Mouse (Mus musculus) CH12.LX (cell line): ENCODE results near the gene Zbtb8a. TPM values are rescaled to one million over a fixed set of nuclear protein-coding genes. Genes with fewer than 3 reads are reported as not detected.

ENCODE experiments used
- DNase-seq: peaks from one replicate; pipeline ENCODE4 v3.0.0-alpha.2; 2013; ENCODE audit errors: extremely low read depth
- H3K27ac ChIP-seq: 2 replicates; pipeline ENCODE4 v1.5.1; 2012; ENCODE audit warnings: low read depth, mild to moderate bottlenecking, control low read depth, moderate library complexity; ENCODE audit not compliant: insufficient read depth
- H3K27me3 ChIP-seq: replicated peaks from 2 replicates; pipeline ENCODE3; 2012; ENCODE audit warnings: inconsistent platforms
- H3K36me3 ChIP-seq, 2 experiments: replicated peaks in 1 of 2; 2 replicates each; pipeline versions ENCODE3 to v1.6.1; 2012; ENCODE audit warnings: inconsistent platforms in 1 of 2, low read length in 1 of 2, mild to moderate bottlenecking in 1 of 2, mixed read lengths in 1 of 2, moderate library complexity in 1 of 2; ENCODE audit not compliant: control insufficient read depth in 1 of 2, insufficient read depth in 1 of 2
- H3K4me1 ChIP-seq, 2 experiments: 2 replicates each; pipeline ENCODE4 v1.6.1; 2012; ENCODE audit warnings: inconsistent platforms in 1 of 2, moderate library complexity in 1 of 2; ENCODE audit not compliant: insufficient read depth in 2 of 2, control insufficient read depth in 1 of 2
- H3K4me2 ChIP-seq: 2 replicates; pipeline ENCODE4 v1.6.1; 2012; ENCODE audit warnings: low read depth, mild to moderate bottlenecking, control low read depth; ENCODE audit not compliant: poor library complexity, insufficient read depth, severe bottlenecking
- H3K4me3 ChIP-seq, 3 experiments: fragments of 150-350 bp in 1 of 3; sonication (generic) in 1 of 3; replicated peaks in 1 of 3; 2 replicates each; pipeline versions ENCODE3 to v1.5.1; 2011 to 2012; ENCODE audit warnings: low read depth in 2 of 3, low read length in 2 of 3, mild to moderate bottlenecking in 2 of 3, moderate library complexity in 2 of 3, control low read depth in 1 of 3, improper control_type of control experiment in 1 of 3, inconsistent platforms in 1 of 3, mixed read lengths in 1 of 3; ENCODE audit not compliant: poor library complexity in 1 of 3
- H3K79me2 ChIP-seq: replicated peaks from 2 replicates; pipeline ENCODE4 v1.6.1; 2012; ENCODE audit warnings: mild to moderate bottlenecking, moderate library complexity; ENCODE audit not compliant: control insufficient read depth, poor library complexity, insufficient read depth, severe bottlenecking; ENCODE audit errors: extremely low read depth
- H3K9ac ChIP-seq: 2 replicates; pipeline ENCODE4 v1.6.1; 2012; ENCODE audit warnings: low read depth, mild to moderate bottlenecking, control low read depth, moderate library complexity; ENCODE audit not compliant: insufficient read depth
- H3K9me3 ChIP-seq: replicated peaks from 2 replicates; pipeline ENCODE3; 2012; ENCODE audit warnings: low read length, inconsistent platforms, mixed read lengths
- CHD1 ChIP-seq: IDR thresholded peaks from 2 replicates; pipeline ENCODE4 v1.6.1; 2012; ENCODE audit warnings: low read depth, low read length, improper control_type of control experiment, inconsistent platforms
- CHD2 ChIP-seq: IDR thresholded peaks from 2 replicates; pipeline ENCODE4 v1.6.1; 2011; ENCODE audit warnings: low read length, improper control_type of control experiment
- CTCF ChIP-seq, 2 experiments: IDR thresholded peaks in 1 of 2; conservative IDR thresholded peaks in 1 of 2; 2 replicates each; pipeline ENCODE4 v1.5.1; 2011 to 2012; ENCODE audit warnings: low read depth in 2 of 2, low read length in 2 of 2, improper control_type of control experiment in 1 of 2, inconsistent platforms in 1 of 2, mild to moderate bottlenecking in 1 of 2, moderate library complexity in 1 of 2
- E2F4 ChIP-seq: IDR thresholded peaks from 2 replicates; pipeline ENCODE4 v1.6.1; 2011; ENCODE audit warnings: low read depth, low read length, improper control_type of control experiment; ENCODE audit not compliant: insufficient replicate concordance
- ELF1 ChIP-seq: IDR thresholded peaks from 2 replicates; pipeline ENCODE4 v1.6.1; 2014; ENCODE audit warnings: low read depth, mild to moderate bottlenecking, inconsistent platforms, low read length, improper control_type of control experiment
- EP300 ChIP-seq: IDR thresholded peaks from 2 replicates; pipeline ENCODE4 v1.6.1; 2011; ENCODE audit warnings: low read length, improper control_type of control experiment
- ETS1 ChIP-seq: conservative IDR thresholded peaks from 2 replicates; pipeline ENCODE4 v1.6.1; 2012; ENCODE audit warnings: low read depth, mild to moderate bottlenecking, inconsistent platforms, low read length, improper control_type of control experiment, moderate library complexity
- GABPA ChIP-seq: IDR thresholded peaks from 2 replicates; pipeline ENCODE4 v1.6.1; 2012; ENCODE audit warnings: low read depth, low read length, improper control_type of control experiment, inconsistent platforms; ENCODE audit not compliant: insufficient replicate concordance
- HCFC1 ChIP-seq: IDR thresholded peaks from 2 replicates; pipeline ENCODE4 v1.6.1; 2012; ENCODE audit warnings: low read depth, mild to moderate bottlenecking, inconsistent platforms, low read length, improper control_type of control experiment
- IRF4 ChIP-seq: IDR thresholded peaks from 2 replicates; pipeline ENCODE4 v1.6.1; 2014; ENCODE audit warnings: low read depth, mild to moderate bottlenecking, inconsistent platforms, low read length, improper control_type of control experiment
- JUN ChIP-seq: IDR thresholded peaks from 2 replicates; pipeline ENCODE4 v1.6.1; 2011; ENCODE audit warnings: low read depth, mild to moderate bottlenecking, low read length, improper control_type of control experiment, moderate library complexity; ENCODE audit not compliant: insufficient read depth
- KAT2A ChIP-seq: IDR thresholded peaks from 2 replicates; pipeline ENCODE4 v1.6.1; 2012; ENCODE audit warnings: low read length, improper control_type of control experiment, inconsistent platforms; ENCODE audit not compliant: insufficient replicate concordance
- MAX ChIP-seq: IDR thresholded peaks from 2 replicates; pipeline ENCODE4 v1.6.1; 2011; ENCODE audit warnings: low read length, improper control_type of control experiment
- MAZ ChIP-seq: IDR thresholded peaks from 2 replicates; pipeline ENCODE4 v1.6.1; 2012; ENCODE audit warnings: low read depth, mild to moderate bottlenecking, inconsistent platforms, low read length, improper control_type of control experiment, moderate library complexity
- MXI1 ChIP-seq: IDR thresholded peaks from 2 replicates; pipeline ENCODE4 v1.6.1; 2011; ENCODE audit warnings: mild to moderate bottlenecking, low read depth, low read length, improper control_type of control experiment
- NELFE ChIP-seq: IDR thresholded peaks from 2 replicates; pipeline ENCODE4 v1.6.1; 2011; ENCODE audit warnings: low read depth, low read length, improper control_type of control experiment
- POLR2A ChIP-seq: IDR thresholded peaks from 2 replicates; pipeline ENCODE4 v1.6.1; 2011; ENCODE audit warnings: low read depth, mild to moderate bottlenecking, improper control_type of control experiment, low read length
- POLR2AphosphoS2 ChIP-seq: IDR thresholded peaks from 2 replicates; pipeline ENCODE4 v1.6.1; 2011; ENCODE audit warnings: low read depth, low read length, improper control_type of control experiment
- RAD21 ChIP-seq: IDR thresholded peaks from 2 replicates; pipeline ENCODE4 v1.6.1; 2011; ENCODE audit warnings: low read depth, mild to moderate bottlenecking, low read length, improper control_type of control experiment, moderate library complexity
- RCOR1 ChIP-seq: conservative IDR thresholded peaks from 2 replicates; pipeline ENCODE4 v1.6.1; 2012; ENCODE audit warnings: low read depth, mild to moderate bottlenecking, inconsistent platforms, low read length, improper control_type of control experiment
- SMC3 ChIP-seq: IDR thresholded peaks from 2 replicates; pipeline ENCODE4 v1.6.1; 2011; ENCODE audit warnings: low read depth, low read length, improper control_type of control experiment
- TBP ChIP-seq: conservative IDR thresholded peaks from 2 replicates; pipeline ENCODE4 v1.6.1; 2011; ENCODE audit warnings: low read depth, low read length, improper control_type of control experiment
- dilution Hi-C: fragments of 300-500 bp; cut with MboI; formaldehyde crosslinking; loops from 2 replicates; pipeline ENCODE4 v1.14.3; 2020; ENCODE audit warnings: low sequenced_read_pairs; ENCODE audit not compliant: extremely low pct_unique_long_range_greater_than_20kb, extremely low pct_ligation_motif_present
- in situ Hi-C: fragments of 300-500 bp; cut with MboI; formaldehyde crosslinking; loops from 3 replicates; pipeline ENCODE4 v1.14.3; 2019; ENCODE audit warnings: low sequenced_read_pairs, low pct_ligation_motif_present, low pct_unique_long_range_greater_than_20kb, mixed read lengths
- polyA plus RNA-seq: library from polyadenylated mRNA; unstranded; fragments of >175 nt; gene quantifications from 2 replicates; pipeline ENCODE4 v1.2.1, GENCODE M21; 2012; ENCODE audit warnings: low read depth; ENCODE audit not compliant: insufficient read length
- total RNA-seq, 2 experiments: library from RNA; depleted of rRNA; stranded (reverse); fragments of 300-350 nt in 1 of 2; fragments of >200 nt in 1 of 2; gene quantifications; 2 replicates each; pipeline ENCODE4 v1.2.3; 2012 to 2014

Gene Zbtb8a
- total and polyA plus RNA-seq, 3 experiments = 0.04 TPM; not detected in 2

DNA sequence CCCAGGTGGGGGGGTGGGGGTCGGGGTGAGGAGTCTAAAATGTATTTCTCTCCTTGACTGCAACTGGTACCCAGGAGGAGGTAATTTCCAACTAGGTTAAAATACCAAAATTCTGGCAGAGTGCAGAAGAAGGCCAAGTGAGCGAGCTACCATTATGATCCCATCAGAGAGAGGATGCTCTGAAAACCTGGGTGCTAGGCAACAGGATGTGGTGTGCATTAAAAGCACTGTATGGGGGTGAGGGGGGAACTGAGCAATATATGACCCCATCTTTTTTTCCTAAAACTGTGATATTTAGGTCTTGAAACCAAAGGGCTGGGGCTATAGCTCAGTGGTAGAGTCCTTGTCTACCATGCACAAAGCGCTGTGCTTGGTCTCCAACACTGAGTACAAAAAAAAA lies 13.5 kb downstream of the Zbtb8a start:
- Histone ChIP-seq H3K4me1 (peaks cover 0 to 21% of the 10 kb centered on the region in 2 experiments; a peak in 2 of 4 replicates), H3K36me3 (no peaks in the 10 kb centered on the region), H3K27ac (no peak overlapping the region), H3K79me2 (no peaks in the 10 kb centered on the region), H3K9ac (no peak overlapping the region), H3K9me3 (no peaks in the 10 kb centered on the region), H3K4me2 (no peak overlapping the region), H3K4me3 (no peak overlapping the region), H3K27me3 (no peaks in the 10 kb centered on the region)
- TF ChIP-seq KAT2A (no peak), NELFE (no peak), JUN (no peak), MXI1 (no peak), POLR2AphosphoS2 (no peak), EP300 (no peak), CHD1 (no peak), TBP (no peak), ETS1 (no peak), HCFC1 (no peak), RCOR1 (no peak), RAD21 (no peak), MAZ (no peak), CTCF (conservative IDR thresholded peaks at IDR 0.05 in 1 of 2, IDR thresholded peaks at IDR 0.05 in 1 of 2; ENCODE audit: low read depth in 2 of 2, low read length in 2 of 2) (no peak), CHD2 (no peak), MAX (no peak)
- in situ Hi-C loops = loop anchor here (25.0 kb wide), 1 partner anchor 248 kb away; the partner anchor contains the start of genes Ccdc28b, Dcdc2b, Eif3i and Iqcc
- dilution Hi-C loops = no loop called here
- no peak for DNase-seq

DNA sequence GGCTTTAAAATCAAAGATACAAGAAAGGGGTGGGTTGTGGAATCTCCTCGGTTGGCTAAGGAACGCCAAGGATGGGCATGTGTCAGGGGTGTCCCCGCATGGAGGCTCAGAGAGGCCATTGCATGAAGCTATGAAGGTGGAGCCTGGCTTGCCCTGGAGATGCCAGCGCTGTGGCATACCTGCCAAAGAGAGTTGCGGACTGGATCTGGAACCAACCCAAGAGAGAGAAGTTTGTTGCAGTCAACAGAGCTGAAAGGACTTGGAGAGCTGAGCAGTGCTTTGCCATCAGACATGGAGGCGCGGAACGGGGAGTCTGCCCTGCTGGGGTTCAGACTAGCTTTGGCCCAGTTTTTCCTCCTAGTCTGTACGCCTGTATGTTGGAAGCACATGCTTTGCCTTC lies 14.5 kb downstream of the Zbtb8a start:
- no peak overlapping the region for H3K4me3 ChIP-seq
- H3K9me3 ChIP-seq = no peaks in the 10 kb centered on the region
- no peaks in the 10 kb centered on the region for H3K27me3 ChIP-seq
- H3K4me2 ChIP-seq = no peak overlapping the region
- no peak for DNase-seq
- H3K27ac ChIP-seq = no peak overlapping the region
- H3K36me3 ChIP-seq = no peaks in the 10 kb centered on the region
- no peaks in the 10 kb centered on the region for H3K79me2 ChIP-seq
- H3K4me1 ChIP-seq = peaks cover 0 to 21% of the 10 kb centered on the region in 2 experiments; a peak in 2 of 4 replicates
- dilution Hi-C loops (no loop called here), in situ Hi-C loops (loop anchor here (25.0 kb wide), 1 partner anchor 249 kb away; the partner anchor contains the start of genes Ccdc28b, Dcdc2b, Eif3i and Iqcc)
- TF ChIP-seq KAT2A (no peak), GABPA (no peak), RCOR1 (no peak), HCFC1 (no peak), SMC3 (no peak), TBP (no peak), JUN (no peak), IRF4 (no peak), POLR2A (no peak), NELFE (no peak), ELF1 (no peak), ETS1 (no peak), E2F4 (no peak), CTCF (conservative IDR thresholded peaks at IDR 0.05 in 1 of 2, IDR thresholded peaks at IDR 0.05 in 1 of 2; ENCODE audit: low read depth in 2 of 2, low read length in 2 of 2) (no peak)
- H3K9ac ChIP-seq = no peak overlapping the region
